Mouse (Mus musculus) regulatory T cell (primary cell): ENCODE results near the gene Plod3.

Source experiments
- in situ Hi-C: fragments of 300-600 bp; cut with MboI, MseI; formaldehyde crosslinking; loops from one replicate; pipeline ENCODE4 v1.15.1; 2025; ENCODE audit warnings: high pct_unique_total_duplicates

Gene Plod3

GRCm38 (mm10) chr5:136965210-136965609 lies 21.6 kb upstream of the Plod3 start:
- in situ Hi-C loops: no loop called here

- in situ Hi-C loops: no loop called here
These were observed 21.1 kb upstream of the Plod3 start for GRCm38 (mm10) chr5:136965686-136966085.

GRCm38 (mm10) chr5:136966331-136966730 lies 20.5 kb upstream of the Plod3 start, which contains the start of gene Cldn15:
Gene Cldn15, plus strand, starts transcription at chr5:136966616.
- in situ Hi-C loops: no loop called here

- in situ Hi-C loops: no loop called here
These were observed 19.9 kb upstream of the Plod3 start for GRCm38 (mm10) chr5:136966861-136967455.

GRCm38 (mm10) chr5:136967592-136967991 lies 19.2 kb upstream of the Plod3 start:
- in situ Hi-C loops: no loop called here

GRCm38 (mm10) chr5:136970703-136971102 lies 16.1 kb upstream of the Plod3 start:
- in situ Hi-C loops: loop anchor here (10.0 kb wide), 1 partner anchor 46 kb away; no protein-coding TSS in a partner anchor

GRCm38 (mm10) chr5:136973670-136974069 lies 13.1 kb upstream of the Plod3 start:
- in situ Hi-C loops: loop anchor here (10.0 kb wide), 1 partner anchor 49 kb away; no protein-coding TSS in a partner anchor

- in situ Hi-C loops: loop anchor here (10.0 kb wide), 1 partner anchor 53 kb away; no protein-coding TSS in a partner anchor
These were observed 9.1 kb upstream of the Plod3 start for GRCm38 (mm10) chr5:136977769-136978168.

GRCm38 (mm10) chr5:136979762-136980161 lies 7.1 kb upstream of the Plod3 start:
- in situ Hi-C loops: loop anchor here (10.0 kb wide), 1 partner anchor 55 kb away; no protein-coding TSS in a partner anchor

GRCm38 (mm10) chr5:136980974-136981373 lies 5.8 kb upstream of the Plod3 start:
- in situ Hi-C loops: no loop called here

- in situ Hi-C loops: no loop called here
These were observed 4.4 kb upstream of the Plod3 start for GRCm38 (mm10) chr5:136982338-136982930.

GRCm38 (mm10) chr5:136984828-136985227 lies 2.0 kb upstream of the Plod3 start:
- in situ Hi-C loops: no loop called here

- in situ Hi-C loops: no loop called here
These were observed 517 bp downstream of the Plod3 start for GRCm38 (mm10) chr5:136987138-136987933.

GRCm38 (mm10) chr5:136987934-136988271 lies 1.1 kb downstream of the Plod3 start, which contains the start of gene Znhit1:
Gene Znhit1, minus strand, starts transcription at chr5:136988021.
- in situ Hi-C loops: no loop called here

GRCm38 (mm10) chr5:136988420-136988819 lies 1.6 kb downstream of the Plod3 start:
- in situ Hi-C loops: no loop called here

GRCm38 (mm10) chr5:136989801-136990200 lies 3.0 kb downstream of the Plod3 start:
- in situ Hi-C loops: no loop called here

GRCm38 (mm10) chr5:136999449-136999848 lies 12.6 kb downstream of the Plod3 start:
- in situ Hi-C loops: no loop called here

- in situ Hi-C loops: no loop called here
These were observed 13.8 kb downstream of the Plod3 start for GRCm38 (mm10) chr5:137000612-137001011.

- in situ Hi-C loops: no loop called here
These were observed 20.5 kb downstream of the Plod3 start for GRCm38 (mm10) chr5:137007276-137007675.

GRCm38 (mm10) chr5:137009988-137010387 lies 23.2 kb downstream of the Plod3 start:
- in situ Hi-C loops: no loop called here

GRCm38 (mm10) chr5:137012401-137012950 lies 25.7 kb downstream of the Plod3 start:
- in situ Hi-C loops: no loop called here

- in situ Hi-C loops: no loop called here
These were observed 29.1 kb downstream of the Plod3 start for GRCm38 (mm10) chr5:137015913-137016312.
